Mouse (Mus musculus) limb, embryonic 14.5 days (tissue): ENCODE results near the gene BC030867. TPM values are rescaled to one million over a fixed set of nuclear protein-coding genes. Genes with fewer than 3 reads are reported as not detected.

ENCODE experiments used
- ATAC-seq: fragments of 200-750 bp; cut with Nextera tagmentation; 2 replicates; pipeline ENCODE4 v1.8.0; 2017; ENCODE audit warnings: low read depth, moderate number of reproducible peaks, moderate TSS enrichment; ENCODE audit not compliant: low FRiP score
- DNase-seq: peaks from one replicate; pipeline ENCODE4 v3.0.0-alpha.2; 2015; ENCODE audit warnings: low spot score
- H3K27ac ChIP-seq: fragments of 300-500 bp; sonication (generic); replicated peaks from 2 replicates; pipeline ENCODE4 v1.5.1; 2014; ENCODE audit warnings: low read depth, mild to moderate bottlenecking, low read length, moderate library complexity, mixed read lengths
- H3K27me3 ChIP-seq: fragments of 300-500 bp; sonication (generic); 2 replicates; pipeline ENCODE4 v1.6.1; 2014; ENCODE audit warnings: low read length, mixed read lengths; ENCODE audit not compliant: control insufficient read depth, insufficient read depth
- H3K36me3 ChIP-seq: fragments of 300-500 bp; sonication (generic); 2 replicates; pipeline ENCODE4 v1.6.1; 2014; ENCODE audit warnings: mild to moderate bottlenecking, low read length, moderate library complexity, mixed read lengths; ENCODE audit not compliant: control insufficient read depth, insufficient read depth
- H3K4me1 ChIP-seq: fragments of 300-500 bp; sonication (generic); 2 replicates; pipeline ENCODE4 v1.6.1; 2014; ENCODE audit warnings: antibody characterized with exemption, low read length, mixed read lengths; ENCODE audit not compliant: control insufficient read depth, insufficient read depth
- H3K4me2 ChIP-seq: fragments of 300-500 bp; sonication (generic); replicated peaks from 2 replicates; pipeline ENCODE4 v1.6.1; 2014; ENCODE audit warnings: low read depth, mild to moderate bottlenecking, low read length, moderate library complexity; ENCODE audit not compliant: severe bottlenecking
- H3K4me3 ChIP-seq: fragments of 300-500 bp; sonication (generic); replicated peaks from 2 replicates; pipeline ENCODE4 v1.5.1; 2014; ENCODE audit warnings: low read length
- H3K9ac ChIP-seq: fragments of 300-500 bp; sonication (generic); 2 replicates; pipeline ENCODE4 v1.6.1; 2014; ENCODE audit warnings: mild to moderate bottlenecking, low read depth, low read length, moderate library complexity; ENCODE audit not compliant: severe bottlenecking
- H3K9me3 ChIP-seq: fragments of 300-500 bp; sonication (generic); 2 replicates; pipeline ENCODE4 v1.6.1; 2016; ENCODE audit warnings: low read length; ENCODE audit not compliant: control insufficient read depth
- POLR2A ChIP-seq: fragments of 200-500 bp; IDR thresholded peaks from 2 replicates; pipeline ENCODE4 v1.8.0; 2012; ENCODE audit warnings: inconsistent platforms, mild to moderate bottlenecking, moderate library complexity, borderline replicate concordance; ENCODE audit not compliant: insufficient read depth, insufficient read length; ENCODE audit errors: extremely low read depth
- WGBS: fragments of 180-500 bp; shearing (Covaris S2); extraction: QIAGEN DNeasy Blood & Tissue Kit; methylation state at CpG from one replicate; pipeline ENCODE4 v1.1.7; 2014; 5-methylcytosine and 5-hydroxymethylcytosine counted together
- polyA plus RNA-seq, 2 experiments: library from polyadenylated mRNA; depleted of rRNA in 1 of 2; stranded (reverse) in 1 of 2; unstranded in 1 of 2; fragments of >200 nt; fragmentation: Nextera tagmentation in 1 of 2; extraction: Ambion mirVana in 1 of 2; gene quantifications; 2 replicates each; pipeline versions ENCODE4 v1.2.1 to v1.2.3; 2012 to 2014

Gene BC030867
- polyA plus RNA-seq, 2 experiments, result 11.9 to 14.2 TPM

- H3K9me3 ChIP-seq, result no peaks in the 10 kb centered on the region
- H3K9ac ChIP-seq, result 0 out of 2 replicates have a peak overlapping the region, but pooled peaks have one; percentile 6
- H3K4me2 ChIP-seq, result no peak overlapping the region
- no peak for DNase-seq
- H3K4me1 ChIP-seq, result peaks cover 7% of the 10 kb centered on the region; the same call in 1 of the 2 replicates
- whole genome bisulfite sequencing, result 57% methylated on average over 12 of the region's 14 CpGs
- H3K4me3 ChIP-seq, result no peak overlapping the region
- no peak overlapping the region for H3K27ac ChIP-seq
- no peak for ATAC-seq
- no peaks in the 10 kb centered on the region for H3K27me3 ChIP-seq
- peaks cover 10% of the 10 kb centered on the region; the same call in 1 of the 2 replicates for H3K36me3 ChIP-seq
- TF ChIP-seq POLR2A, result no peak
Measured at GRCm38 (mm10) chr11:102265816-102266215, 17.1 kb downstream of the BC030867 start.

- Histone ChIP-seq H3K27me3 (no peaks in the 10 kb centered on the region), H3K4me1 (peaks cover 7% of the 10 kb centered on the region; the same call in 1 of the 2 replicates), H3K9me3 (no peaks in the 10 kb centered on the region), H3K9ac (peak overlapping the region; percentile 25; the same call in 1 of the 2 replicates), H3K4me3 (no peak overlapping the region), H3K36me3 (peaks cover 10% of the 10 kb centered on the region; the same call in 1 of the 2 replicates), H3K4me2 (no peak overlapping the region), H3K27ac (no peak overlapping the region)
- WGBS, result 82% methylated on average over 8 of the region's 8 CpGs
- no peak for ATAC-seq
- no peak for DNase-seq
- no peak for TF ChIP-seq POLR2A
Measured at GRCm38 (mm10) chr11:102266631-102267355, 18.1 kb downstream of the BC030867 start.

- TF ChIP-seq POLR2A, result no peak
- peaks cover 7% of the 10 kb centered on the region; the same call in 1 of the 2 replicates for H3K4me1 ChIP-seq
- 7% methylated on average over 11 of the region's 11 CpGs for WGBS
- DNase-seq (peak; percentile 82), ATAC-seq (peak; percentile 68; the same call in 1 of the 2 replicates)
- peak overlapping the region; percentile 25 for H3K9ac ChIP-seq
- no peaks in the 10 kb centered on the region for H3K9me3 ChIP-seq
- no peaks in the 10 kb centered on the region for H3K27me3 ChIP-seq
- H3K27ac ChIP-seq, result no peak overlapping the region
- H3K4me2 ChIP-seq, result 0 out of 2 replicates have a peak overlapping the region, but pooled peaks have one; percentile 7
- H3K36me3 ChIP-seq, result peaks cover 7% of the 10 kb centered on the region; the same call in 1 of the 2 replicates
- no peak overlapping the region for H3K4me3 ChIP-seq
Measured at GRCm38 (mm10) chr11:102267480-102267879, 18.8 kb downstream of the BC030867 start.

GRCm38 (mm10) chr11:102268520-102269244, 20.0 kb downstream of the BC030867 start, which contains the start of gene Asb16:
Asb16 (plus strand) TSS chr11:102268743.
- no peak within 1 kb of the TSS for H3K27ac ChIP-seq
- H3K9me3 ChIP-seq, result no peaks in the 10 kb centered on the region
- peaks cover 7% of the 10 kb centered on the region; the same call in 1 of the 2 replicates for H3K4me1 ChIP-seq
- no peak within 1 kb of the TSS for H3K4me2 ChIP-seq
- no peak within 1 kb of the TSS for H3K4me3 ChIP-seq
- H3K36me3 ChIP-seq, result peaks cover 4% of the 10 kb centered on the region; the same call in 1 of the 2 replicates
- peak within 1 kb of the TSS; percentile 25; the same call in 1 of the 2 replicates for H3K9ac ChIP-seq
- TF ChIP-seq POLR2A, result no peak
- DNase-seq (no peak), ATAC-seq (no peak)
- whole genome bisulfite sequencing, result 86% methylated on average over 12 of the region's 12 CpGs
- H3K27me3 ChIP-seq, result no peaks in the 10 kb centered on the region

- no peak for DNase-seq
Measured at GRCm38 (mm10) chr11:102276411-102276915, 27.8 kb downstream of the BC030867 start.

More at GRCm38 (mm10) chr11:102276411-102276915, 27.8 kb downstream of the BC030867 start:
- H3K9me3 ChIP-seq, result no peaks in the 10 kb centered on the region
- ATAC-seq, result peak; percentile 63
- H3K9ac ChIP-seq, result peak overlapping the region; percentile 62
- 1% methylated on average over 30 of the region's 33 CpGs for WGBS
- H3K4me3 ChIP-seq, result peak overlapping the region; percentile 43
- H3K4me2 ChIP-seq, result peak overlapping the region; percentile 90
- H3K27ac ChIP-seq, result peak overlapping the region; percentile 58; the same call in 1 of the 2 replicates
- H3K27me3 ChIP-seq, result no peaks in the 10 kb centered on the region
- TF ChIP-seq POLR2A, result no peak
- H3K36me3 ChIP-seq, result no peaks in the 10 kb centered on the region
- H3K4me1 ChIP-seq, result peaks cover 10% of the 10 kb centered on the region
